Mouse (Mus musculus): ENCODE data around the gene Etnk2.

The Etnk2 gene

GRCm38 (mm10) chr1:133412941-133413340, 49.6 kb downstream of the Etnk2 start:
- no peak for DNase-seq (ENCODE audit: extremely low spot score, low read depth, low spot score)

- no peak for DNase-seq (ENCODE audit: extremely low spot score, low read depth, low spot score)
These were observed 51.7 kb downstream of the Etnk2 start for GRCm38 (mm10) chr1:133415086-133415485.

DNA sequence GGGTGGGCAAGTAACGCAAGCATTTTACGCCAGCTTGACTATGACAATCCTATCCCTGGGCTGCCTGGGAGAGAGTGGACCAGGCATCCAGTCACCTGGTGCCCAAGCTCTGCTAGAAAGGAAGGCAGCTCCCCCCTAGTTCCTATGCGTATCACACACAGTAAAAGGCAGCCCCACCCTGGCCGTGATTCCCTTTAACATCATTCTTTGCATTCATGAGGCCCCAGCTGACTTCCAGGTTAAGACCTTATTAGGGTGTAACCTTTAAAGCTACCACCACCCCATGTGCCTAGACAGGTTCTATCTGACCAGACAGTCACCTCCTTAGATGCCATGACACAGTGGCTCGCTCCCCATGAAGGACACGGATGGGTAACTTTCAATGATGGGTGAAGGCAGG, 52.1 kb downstream of the Etnk2 start:
- DNase-seq (ENCODE audit: extremely low spot score, low read depth, low spot score): no peak

DNA sequence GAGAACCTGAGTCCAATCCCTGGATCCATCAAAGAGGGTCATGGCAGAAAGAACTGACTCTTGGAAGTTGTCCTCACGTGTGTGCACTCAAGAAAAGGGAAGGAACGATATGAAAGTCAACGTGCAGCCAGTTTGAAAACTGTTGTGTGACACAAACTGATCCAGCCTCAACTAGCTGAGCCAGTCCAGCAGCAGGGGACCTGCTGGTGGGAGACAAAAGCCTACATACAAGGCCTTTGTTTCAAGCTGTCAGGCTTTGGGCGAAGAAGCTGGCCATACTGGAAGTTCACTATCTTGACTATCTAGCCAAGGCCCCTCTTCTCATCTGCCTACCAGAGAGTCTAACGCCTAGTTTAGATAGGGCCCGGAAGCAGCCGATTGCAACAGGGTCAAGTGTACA, 53.1 kb downstream of the Etnk2 start:
- DNase-seq (ENCODE audit: extremely low spot score, low read depth, low spot score): no peak

DNA sequence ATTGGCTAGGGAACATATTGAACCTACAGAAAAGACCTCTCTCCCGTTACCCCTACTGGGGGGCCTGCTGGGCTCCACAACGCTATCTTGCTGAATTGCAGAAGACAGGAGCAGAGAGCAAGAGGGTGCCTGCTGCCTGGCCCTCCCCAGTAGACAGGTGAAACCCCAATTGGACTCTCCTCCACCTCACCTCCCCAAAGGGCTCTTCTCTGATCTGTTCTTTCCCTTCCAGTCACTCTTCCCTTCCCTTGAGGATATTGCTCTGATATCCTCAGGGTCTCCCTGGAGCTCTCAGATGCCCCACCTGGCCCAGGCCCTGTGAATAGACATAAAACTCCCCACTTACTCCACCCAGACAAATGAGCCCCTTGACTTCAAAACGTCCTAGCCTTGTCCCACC, 53.7 kb downstream of the Etnk2 start:
- DNase-seq (ENCODE audit: extremely low spot score, low read depth, low spot score): no peak

GRCm38 (mm10) chr1:133417539-133417938, 54.2 kb downstream of the Etnk2 start:
- DNase-seq (ENCODE audit: extremely low spot score, low read depth, low spot score): no peak

GRCm38 (mm10) chr1:133418164-133418800, 54.9 kb downstream of the Etnk2 start:
- DNase-seq (ENCODE audit: extremely low spot score, low read depth, low spot score): no peak

DNA sequence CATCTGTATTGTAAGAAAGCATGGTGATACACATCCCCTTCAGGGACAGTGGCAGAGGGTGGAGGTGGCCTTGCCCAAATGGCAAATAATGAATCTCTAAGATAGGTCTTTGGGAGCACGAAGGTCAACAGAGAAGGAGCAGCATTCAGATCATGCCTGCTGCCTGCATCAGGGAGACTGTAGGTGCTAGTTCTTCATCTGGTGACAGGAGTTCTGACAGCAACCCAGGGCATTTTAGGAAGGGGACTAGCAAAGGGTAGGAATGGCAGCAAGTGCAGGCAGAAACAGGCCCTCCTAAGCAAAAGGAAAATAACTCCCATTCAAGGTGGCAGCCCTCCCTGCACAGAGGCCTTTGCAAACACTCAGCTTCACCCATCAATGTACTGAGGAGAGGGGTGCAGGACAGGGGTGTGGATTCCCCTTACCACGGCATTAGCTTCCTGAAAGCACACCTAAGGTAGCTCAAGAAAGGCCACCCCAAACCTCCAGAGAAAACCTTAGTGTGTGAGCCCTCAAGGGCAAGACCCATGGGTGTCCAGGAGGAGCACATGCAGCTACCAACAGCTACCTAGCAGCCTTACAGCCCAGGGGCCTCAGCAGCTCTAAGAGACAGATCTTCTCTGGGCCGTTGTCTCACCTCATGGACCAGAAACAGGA, 55.9 kb downstream of the Etnk2 start:
- DNase-seq (ENCODE audit: extremely low spot score, low read depth, low spot score): no peak

DNA sequence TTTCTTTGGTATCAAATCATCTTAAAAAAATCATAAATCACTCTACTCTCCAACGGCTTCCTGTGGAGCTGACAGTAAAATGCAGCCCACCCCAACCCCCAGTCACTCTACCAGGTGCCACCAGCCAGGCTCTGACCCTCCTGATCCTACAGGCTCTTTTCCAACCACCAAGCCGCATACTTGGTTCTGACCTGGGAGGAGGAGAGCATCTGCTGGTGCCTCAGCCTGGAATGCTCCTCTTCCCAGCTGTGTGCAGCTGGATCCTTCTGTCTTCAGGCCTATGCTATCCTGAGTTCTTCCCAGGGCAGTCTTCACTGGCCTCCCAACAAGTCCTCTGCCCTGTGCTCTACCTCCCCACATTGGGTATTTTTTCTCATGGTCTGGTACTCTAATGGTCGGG, 57.1 kb downstream of the Etnk2 start:
- no peak for DNase-seq (ENCODE audit: extremely low spot score, low read depth, low spot score)

GRCm38 (mm10) chr1:133421061-133421460, 57.7 kb downstream of the Etnk2 start:
- no peak for DNase-seq (ENCODE audit: extremely low spot score, low read depth, low spot score)

DNA sequence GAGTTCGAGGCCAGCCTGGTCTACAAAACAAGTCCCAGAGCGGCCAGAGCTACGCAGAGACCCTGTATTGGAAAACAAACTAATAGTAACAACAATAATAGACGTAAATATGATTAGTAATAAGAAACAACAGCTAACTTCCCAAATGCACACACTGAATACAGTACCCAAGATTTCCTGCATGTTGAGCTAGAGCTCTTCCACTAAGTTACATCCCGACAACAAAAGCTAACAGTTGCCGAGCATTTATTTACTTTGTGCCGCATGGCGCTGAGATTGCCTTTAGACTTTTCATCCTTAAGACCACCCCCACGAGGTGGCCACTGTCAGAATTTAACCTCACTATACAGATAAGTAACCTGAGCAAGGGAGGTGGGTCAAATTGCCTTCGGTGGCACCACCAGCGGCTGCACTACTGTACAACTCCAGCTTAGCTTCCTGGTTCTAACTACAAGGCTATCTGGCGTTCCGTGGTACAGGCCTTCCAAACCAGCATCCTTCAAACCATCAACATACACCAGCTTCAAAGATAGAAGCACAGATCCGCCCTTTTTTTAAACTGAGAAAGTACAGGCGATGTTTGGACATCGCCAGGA, 58.7 kb downstream of the Etnk2 start:
- DNase-seq (ENCODE audit: extremely low spot score, low read depth, low spot score): no peak

DNA sequence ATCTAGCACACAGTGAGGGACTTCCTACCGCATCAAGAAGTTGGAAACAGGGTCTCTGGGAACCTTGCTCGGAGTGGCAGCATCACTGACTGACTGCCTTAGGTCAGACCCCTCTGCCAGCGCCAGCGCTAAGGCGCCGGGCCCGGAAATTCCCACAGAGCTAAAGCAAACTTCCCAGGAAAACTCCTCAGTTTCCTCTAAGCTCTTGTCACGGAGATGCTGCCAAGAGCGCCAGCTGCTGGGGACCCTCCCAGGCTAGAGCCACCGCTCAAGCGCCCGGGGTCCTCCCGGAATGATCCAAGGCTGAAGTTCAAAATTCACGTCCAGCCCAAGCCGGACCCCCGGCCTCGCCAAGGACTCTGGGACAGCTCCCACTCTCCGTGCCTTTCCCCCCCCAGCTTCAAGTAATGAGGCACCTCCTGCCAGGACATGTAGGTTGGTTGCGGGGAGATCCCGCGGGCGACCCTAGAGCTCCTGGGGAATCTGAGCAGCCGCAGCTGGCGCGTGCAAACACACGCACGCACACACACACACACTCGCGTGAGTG, 59.3 kb downstream of the Etnk2 start:
- DNase-seq (ENCODE audit: extremely low spot score, low read depth, low spot score): no peak

GRCm38 (mm10) chr1:133423166-133423542, 59.8 kb downstream of the Etnk2 start:
- DNase-seq (ENCODE audit: extremely low spot score, low read depth, low spot score): no peak

DNA sequence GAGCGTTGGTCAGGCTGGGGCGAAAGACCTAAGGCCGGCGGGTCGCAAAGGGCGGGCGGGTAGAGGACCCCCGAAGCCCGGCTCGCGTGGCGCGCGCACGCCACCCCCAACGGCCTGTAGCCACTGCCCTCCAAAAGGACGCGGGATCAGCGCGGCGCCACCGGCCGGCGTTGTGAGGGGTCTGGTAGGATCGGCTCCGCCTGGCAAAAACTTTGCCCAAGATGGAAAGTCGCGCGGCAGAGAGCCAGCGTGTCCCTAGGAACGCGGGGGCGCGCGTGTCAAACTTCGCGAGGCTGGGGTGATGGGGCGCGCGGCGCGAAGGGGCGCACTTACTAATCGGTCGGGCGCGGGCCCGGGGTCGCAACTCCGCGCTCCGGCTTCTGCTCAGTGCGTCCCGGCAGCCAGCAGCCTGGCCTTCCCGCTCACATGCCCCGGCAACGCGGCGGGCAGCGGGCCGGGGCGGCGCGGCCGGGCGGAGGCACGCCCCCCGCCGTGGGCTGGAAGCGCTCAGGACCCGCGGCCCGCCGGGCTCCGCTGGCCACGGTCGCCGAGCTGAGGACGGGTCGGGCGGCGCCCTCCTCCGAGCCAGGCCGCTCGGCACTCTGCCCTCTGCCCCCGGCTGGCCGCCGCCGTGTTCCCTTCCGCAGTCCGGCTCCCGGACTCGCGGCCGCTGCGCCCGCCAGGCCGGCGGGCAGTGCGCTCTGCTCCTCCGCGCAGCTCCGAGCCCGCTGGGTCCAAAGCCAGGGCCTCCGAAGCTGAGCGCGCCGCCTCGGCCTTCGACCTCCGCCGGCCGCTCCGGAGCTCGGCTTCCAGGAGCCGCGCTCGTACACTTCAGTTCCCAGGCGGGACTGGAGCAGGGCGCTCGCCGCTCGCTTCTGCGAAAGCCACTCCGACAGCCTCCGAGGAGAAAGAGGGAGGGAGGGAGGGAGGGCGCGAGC, 60.4 kb downstream of the Etnk2 start, which contains the start of gene Sox13:
Gene Sox13, minus strand, starts transcription at position 835 of the 938 bp plus-strand sequence.
- DNase-seq (ENCODE audit: extremely low spot score, low read depth, low spot score): no peak

GRCm38 (mm10) chr1:133424547-133425140, 61.3 kb downstream of the Etnk2 start:
- DNase-seq (ENCODE audit: extremely low spot score, low read depth, low spot score): no peak

Measured in hindlimb bud, embryonic 11.5 days (tissue).